Mouse (Mus musculus) lung, postnatal 0 days (tissue): Measurements from ENCODE around the gene Thsd1. TPM values are rescaled to one million over a fixed set of nuclear protein-coding genes. Genes with fewer than 3 reads are reported as not detected.
A peak's percentile ranks its signal among the peaks of the same experiment; 100 is the strongest.
"Not testable (repeated sequence)": the region's sequence is repeated elsewhere in the genome, so short reads cannot be mapped to it uniquely, and the experiment has no call there.

Experiments used
- ATAC-seq: fragments of 200-750 bp; cut with Nextera tagmentation; 2 replicates; pipeline ENCODE4 v1.8.0; 2017; ENCODE audit warnings: moderate library complexity
- DNase-seq: peaks from one replicate; pipeline ENCODE4 v3.0.0-alpha.2; 2016; ENCODE audit warnings: low spot score
- H3K27ac ChIP-seq: fragments of 300-500 bp; sonication (generic); 2 replicates; pipeline ENCODE4 v1.5.1; 2014; ENCODE audit warnings: antibody characterized with exemption, mild to moderate bottlenecking, low read length, mixed read lengths
- H3K27me3 ChIP-seq: fragments of 300-500 bp; sonication (generic); replicated peaks from 2 replicates; pipeline ENCODE4 v1.6.1; 2014; ENCODE audit warnings: low read length, mixed read lengths; ENCODE audit not compliant: insufficient read depth
- H3K36me3 ChIP-seq: fragments of 300-500 bp; sonication (generic); 2 replicates; pipeline ENCODE4 v1.6.1; 2014; ENCODE audit warnings: low read length, mixed read lengths; ENCODE audit not compliant: insufficient read depth
- H3K4me1 ChIP-seq: fragments of 300-500 bp; sonication (generic); 2 replicates; pipeline ENCODE4 v1.6.1; 2014; ENCODE audit warnings: antibody characterized with exemption, low read depth, low read length, mixed read lengths; ENCODE audit not compliant: insufficient read depth
- H3K4me2 ChIP-seq: fragments of 300-500 bp; sonication (generic); replicated peaks from 2 replicates; pipeline ENCODE4 v1.6.1; 2014; ENCODE audit warnings: low read depth, mild to moderate bottlenecking, low read length, moderate library complexity, mixed read lengths
- H3K4me3 ChIP-seq: fragments of 300-500 bp; sonication (generic); 2 replicates; pipeline ENCODE4 v1.5.1; 2014; ENCODE audit warnings: low read depth, low read length
- H3K9ac ChIP-seq: fragments of 300-500 bp; sonication (generic); replicated peaks from 2 replicates; pipeline ENCODE4 v1.6.1; 2014; ENCODE audit warnings: low read depth, mild to moderate bottlenecking
- H3K9me3 ChIP-seq: fragments of 300-500 bp; sonication (generic); 2 replicates; pipeline ENCODE4 v1.6.1; 2016; ENCODE audit warnings: low read length, mixed read lengths
- CTCF ChIP-seq: IDR thresholded peaks from 2 replicates; pipeline ENCODE4 v1.5.1; 2016; ENCODE audit warnings: antibody characterized with exemption, mild to moderate bottlenecking
- EP300 ChIP-seq: IDR thresholded peaks from 2 replicates; pipeline ENCODE4 v1.6.1; 2016; ENCODE audit warnings: antibody characterized with exemption, mild to moderate bottlenecking, control low read depth
- WGBS: fragments of 180-500 bp; shearing (Covaris S2); extraction: QIAGEN DNeasy Blood & Tissue Kit; methylation state at CpG from one replicate; pipeline ENCODE4 v1.1.7; 2014; 5-methylcytosine and 5-hydroxymethylcytosine counted together
- polyA plus RNA-seq: library from polyadenylated mRNA; unstranded; fragments of >200 nt; fragmentation: Nextera tagmentation; extraction: Ambion mirVana; gene quantifications from 2 replicates; pipeline ENCODE4 v1.2.1, GENCODE M21; 2015

Gene Thsd1
- polyA plus RNA-seq, 1 experiment from 2014 or later, result 32.0 TPM

DNA sequence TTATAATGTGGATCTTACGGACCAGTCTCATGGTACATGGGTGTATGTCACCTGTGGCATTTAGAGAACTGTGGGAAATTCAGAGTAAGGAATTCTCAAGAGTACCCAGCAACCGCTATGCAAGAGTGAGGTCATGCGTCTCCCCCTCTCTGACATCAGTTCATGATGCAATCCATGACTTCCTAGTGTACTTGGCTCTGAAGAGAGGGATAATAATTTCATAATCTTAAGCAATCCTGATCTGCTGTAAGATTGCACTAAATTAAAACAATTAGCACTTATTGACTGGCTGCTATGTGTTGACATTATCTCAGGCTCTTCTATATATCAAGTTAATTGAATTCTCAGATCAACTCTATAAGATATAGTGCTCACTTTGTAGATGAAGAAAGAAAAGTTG, 39.7 kb downstream of the Thsd1 start:
- Histone ChIP-seq H3K27ac (no peak overlapping the region), H3K4me2 (no peak overlapping the region), H3K36me3 (no peaks in the 10 kb centered on the region), H3K9me3 (no peaks in the 10 kb centered on the region), H3K4me3 (no peak overlapping the region), H3K9ac (no peak overlapping the region), H3K27me3 (no peaks in the 10 kb centered on the region), H3K4me1 (no peaks in the 10 kb centered on the region)
- 80% methylated on average over 3 of the region's 3 CpGs for WGBS
- DNase-seq (peak; percentile 22), ATAC-seq (no peak)
- no peak for TF ChIP-seq CTCF
- no peak for TF ChIP-seq EP300

- TF ChIP-seq EP300, result no peak
- H3K27ac ChIP-seq, result no peak overlapping the region
- H3K9me3 ChIP-seq, result no peaks in the 10 kb centered on the region
- ATAC-seq (no peak), DNase-seq (no peak)
- H3K36me3 ChIP-seq, result no peaks in the 10 kb centered on the region
- H3K27me3 ChIP-seq, result no peaks in the 10 kb centered on the region
- H3K4me2 ChIP-seq, result no peak overlapping the region
- H3K4me1 ChIP-seq, result no peaks in the 10 kb centered on the region; the same call in 1 of the 2 replicates
- H3K4me3 ChIP-seq, result no peak overlapping the region
- no peak overlapping the region for H3K9ac ChIP-seq
- WGBS, result 68% methylated on average over 3 of the region's 3 CpGs
Observed at GRCm38 (mm10) chr8:22273142-22273541, 46.0 kb downstream of the Thsd1 start.

GRCm38 (mm10) chr8:22274641-22275040, 47.5 kb downstream of the Thsd1 start:
- Histone ChIP-seq H3K27ac (no peak overlapping the region), H3K4me2 (no peak overlapping the region), H3K9me3 (no peaks in the 10 kb centered on the region), H3K9ac (no peak overlapping the region), H3K4me1 (no peaks in the 10 kb centered on the region; the same call in 1 of the 2 replicates), H3K36me3 (no peaks in the 10 kb centered on the region), H3K4me3 (no peak overlapping the region), H3K27me3 (no peaks in the 10 kb centered on the region)
- no peak for ATAC-seq
- TF ChIP-seq CTCF, result no peak
- 44% methylated on average over 10 of the region's 10 CpGs for WGBS
- DNase-seq, result no peak

GRCm38 (mm10) chr8:22282999-22283491, 55.9 kb downstream of the Thsd1 start, which contains the start of gene Tpte:
Gene Tpte (plus strand): TSS chr8:22283441.
- no peaks in the 10 kb centered on the region for H3K27me3 ChIP-seq
- ATAC-seq, result no peak
- H3K27ac ChIP-seq, result no peak within 1 kb of the TSS
- H3K4me2 ChIP-seq, result no peak within 1 kb of the TSS
- 27% methylated on average over 2 of the region's 2 CpGs for WGBS
- H3K4me1 ChIP-seq, result no peaks in the 10 kb centered on the region
- no peaks in the 10 kb centered on the region for H3K9me3 ChIP-seq
- DNase-seq, result no peak
- TF ChIP-seq EP300 (no peak), CTCF (no peak)
- H3K36me3 ChIP-seq, result no peaks in the 10 kb centered on the region
- no peak within 1 kb of the TSS for H3K4me3 ChIP-seq
- H3K9ac ChIP-seq, result no peak within 1 kb of the TSS

GRCm38 (mm10) chr8:22302326-22302725, 75.2 kb downstream of the Thsd1 start:
- TF ChIP-seq CTCF (no peak), EP300 (no peak)
- Histone ChIP-seq H3K36me3 (no peaks in the 10 kb centered on the region), H3K4me3 (no peak overlapping the region), H3K4me1 (no peaks in the 10 kb centered on the region), H3K27ac (no peak overlapping the region), H3K9ac (no peak overlapping the region), H3K27me3 (no peaks in the 10 kb centered on the region), H3K4me2 (no peak overlapping the region), H3K9me3 (no peaks in the 10 kb centered on the region)
- WGBS, result 48% methylated on average over 2 of the region's 2 CpGs
- ATAC-seq (no peak), DNase-seq (no peak)

DNA sequence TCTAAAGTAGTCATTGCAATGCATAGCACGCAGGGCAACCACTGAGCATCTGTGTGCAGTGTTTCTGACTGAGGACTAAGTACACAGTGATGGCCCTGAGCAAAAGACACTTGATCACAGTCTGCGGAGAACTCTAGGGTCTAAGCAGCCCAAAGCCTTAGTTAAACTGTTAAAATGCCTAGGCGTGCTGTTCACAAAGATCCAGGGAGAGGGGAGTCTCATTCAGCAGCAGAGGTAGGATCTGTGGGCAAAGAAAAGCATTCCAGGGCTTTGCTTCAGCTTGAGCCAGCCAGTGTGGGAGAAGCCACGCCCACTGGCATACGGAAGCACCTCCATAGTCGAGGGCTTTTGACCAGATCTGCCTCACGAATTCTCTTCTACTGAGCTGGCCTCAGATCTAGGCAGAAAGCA, 75.8 kb downstream of the Thsd1 start:
- Histone ChIP-seq H3K27me3 (no peaks in the 10 kb centered on the region), H3K27ac (no peak overlapping the region), H3K4me1 (no peaks in the 10 kb centered on the region), H3K4me2 (peak overlapping the region; percentile 42), H3K9me3 (no peaks in the 10 kb centered on the region), H3K9ac (no peak overlapping the region), H3K4me3 (no peak overlapping the region), H3K36me3 (no peaks in the 10 kb centered on the region)
- DNase-seq (peak; percentile 56), ATAC-seq (peak; percentile 63)
- WGBS, result 25% methylated on average over 7 of the region's 7 CpGs
- TF ChIP-seq EP300 (no peak), CTCF (no peak)

- H3K4me2 ChIP-seq, H3K9ac ChIP-seq, DNase-seq, ATAC-seq, H3K36me3 ChIP-seq, H3K9me3 ChIP-seq, H3K4me1 ChIP-seq, H3K27ac ChIP-seq, H3K27me3 ChIP-seq, H3K4me3 ChIP-seq: not testable (repeated sequence)
- WGBS, result 84% methylated on average over 8 of the region's 9 CpGs
Observed at GRCm38 (mm10) chr8:22304045-22304444, 76.9 kb downstream of the Thsd1 start.
